Mouse (Mus musculus) gonadal fat pad, adult 2 months (tissue): Measurements from ENCODE around the gene Pla2g2d. TPM values are rescaled to one million over a fixed set of nuclear protein-coding genes. Genes with fewer than 3 reads are reported as not detected.

ENCODE experiments used
- DNase-seq: peaks from one replicate; pipeline ENCODE4 v3.0.0-alpha.2; 2012; ENCODE audit warnings: low read depth
- polyA plus RNA-seq: library from polyadenylated mRNA; depleted of rRNA; stranded (reverse); fragments of >200 nt; gene quantifications from 2 replicates; pipeline ENCODE4 v1.2.3, GENCODE M21; 2012; rRNA removed

Pla2g2d gene
- 5.6 and 9.2 TPM in 2 replicates for polyA plus RNA-seq

DNA sequence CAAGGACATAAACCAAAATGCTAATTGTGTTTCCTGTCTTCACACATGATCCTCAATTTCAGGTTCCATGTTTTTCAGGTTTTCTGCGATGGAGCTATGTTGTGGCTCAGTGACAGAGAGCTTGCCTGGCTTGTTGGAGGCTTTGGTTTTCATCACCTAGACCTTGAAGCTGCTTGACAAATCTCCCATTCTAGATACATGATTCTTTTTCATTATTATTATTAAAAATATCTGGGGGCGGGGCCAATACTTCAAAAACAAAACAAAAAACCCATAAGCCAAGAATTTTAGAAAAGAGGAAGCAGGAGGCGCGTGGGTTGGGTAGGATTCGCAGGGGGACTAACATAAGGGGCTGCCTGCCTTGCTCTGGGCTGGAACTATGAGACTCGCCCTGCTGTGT lies at the start of gene Pla2g2d:
Gene Pla2g2d (plus strand): TSS at position 301 of the 400 bp plus-strand sequence.
- DNase-seq = no peak

- no peak for DNase-seq
Measured at GRCm38 (mm10) chr4:138725751-138726150, 49.8 kb upstream of the Pla2g2d start.

- DNase-seq = no peak
Measured at GRCm38 (mm10) chr4:138729018-138729703, 46.4 kb upstream of the Pla2g2d start.

GRCm38 (mm10) chr4:138734105-138734504 lies 41.4 kb upstream of the Pla2g2d start:
- DNase-seq = no peak

DNA sequence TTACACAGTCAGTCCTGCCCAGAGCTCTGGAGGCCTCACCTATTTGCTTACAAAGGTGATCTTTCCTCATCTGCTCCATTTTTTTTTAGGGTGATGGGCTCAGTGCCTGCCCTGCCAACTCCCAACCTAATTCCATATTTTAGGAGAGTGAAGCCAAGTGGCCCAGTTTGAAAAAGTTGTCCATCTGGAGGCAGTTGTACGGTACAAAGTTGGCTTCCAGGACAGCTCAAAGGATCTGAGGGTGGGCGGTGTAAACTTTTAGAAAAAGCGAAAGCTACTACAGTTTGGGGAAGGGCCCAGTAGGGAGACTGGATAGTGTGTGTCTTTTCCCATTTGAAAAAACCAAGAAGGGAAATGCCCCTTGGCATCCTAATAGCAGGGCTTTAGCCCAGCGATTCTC lies 40.7 kb upstream of the Pla2g2d start:
- DNase-seq = no peak

- DNase-seq = no peak
Measured at GRCm38 (mm10) chr4:138737031-138737430, 38.5 kb upstream of the Pla2g2d start, which contains the start of gene Ubxn10. Ubxn10 (minus strand) TSS chr4:138737167.

DNA sequence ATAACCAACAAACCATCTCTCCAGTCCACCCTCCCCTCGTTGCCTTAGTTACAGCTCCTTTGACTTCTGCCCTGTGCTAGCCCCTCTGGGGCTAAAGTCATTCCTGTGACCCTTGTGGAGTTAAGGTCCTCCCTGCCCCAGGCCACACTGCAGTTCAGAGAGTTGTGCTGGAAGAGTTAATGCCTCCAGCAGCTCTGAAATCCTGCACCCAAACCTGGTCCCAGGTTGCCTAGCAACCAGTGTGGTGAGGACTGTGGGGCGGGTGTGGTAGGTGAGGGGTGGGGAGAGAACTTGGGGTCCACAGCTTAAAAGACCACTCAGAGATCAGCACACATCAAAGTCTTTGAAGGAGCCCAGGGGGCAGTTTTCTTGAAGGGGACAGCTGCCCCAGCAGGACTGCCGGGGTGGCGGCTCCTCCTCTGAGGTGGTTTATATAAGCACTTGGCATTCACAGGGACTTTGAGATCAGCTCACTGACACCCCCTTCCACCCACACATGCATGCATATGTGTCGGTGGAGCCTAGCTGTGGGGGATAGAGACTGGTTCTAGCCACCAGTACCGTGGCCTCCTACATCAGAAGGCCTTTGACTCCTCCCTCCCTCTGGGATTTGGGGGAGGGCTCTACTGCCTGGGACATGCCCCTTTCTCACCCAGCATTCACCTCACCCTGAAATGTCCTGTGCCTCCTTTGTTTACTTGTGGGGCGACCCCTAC lies 36.2 kb upstream of the Pla2g2d start:
- DNase-seq = no peak

DNA sequence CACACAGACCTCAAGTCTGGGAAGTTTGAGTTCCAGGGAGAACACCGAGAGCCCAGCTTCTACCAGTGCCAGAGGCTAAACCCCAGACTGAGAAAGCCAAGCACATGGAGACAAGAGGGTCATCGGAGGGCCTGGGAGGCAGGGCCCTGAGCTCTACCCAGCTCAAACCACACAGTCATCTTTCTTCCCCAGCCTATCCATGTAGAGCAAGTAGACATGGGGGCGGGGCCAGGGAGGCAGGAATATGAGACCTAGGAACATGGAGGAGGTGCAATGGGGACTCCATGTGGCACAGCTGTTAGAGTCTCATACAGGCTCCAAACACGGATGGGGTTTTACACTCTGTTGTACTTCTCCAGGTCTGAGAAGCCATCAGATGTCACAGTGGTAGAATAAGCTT lies 29.7 kb upstream of the Pla2g2d start:
- no peak for DNase-seq

DNA sequence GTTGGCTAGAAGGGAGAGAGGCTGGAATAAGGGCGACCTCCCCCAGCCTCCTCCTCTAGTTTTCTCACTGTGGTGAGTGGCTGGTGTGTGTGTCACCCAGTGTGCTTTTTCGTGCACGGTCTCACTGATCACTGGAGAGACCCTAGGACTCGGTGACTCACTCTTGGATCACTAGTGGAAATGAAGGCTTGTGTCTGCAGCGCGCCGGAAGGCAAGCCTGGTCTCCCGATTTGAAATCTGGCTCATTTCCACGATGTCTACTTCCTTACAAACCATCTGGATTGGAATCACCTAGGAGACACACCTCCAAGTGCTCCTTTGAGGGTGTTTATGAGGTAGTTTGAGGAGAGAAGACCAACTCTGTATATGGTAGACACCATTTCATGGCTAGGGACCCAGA lies 28.7 kb upstream of the Pla2g2d start:
- no peak for DNase-seq

GRCm38 (mm10) chr4:138747851-138748250 lies 27.7 kb upstream of the Pla2g2d start:
- no peak for DNase-seq

DNA sequence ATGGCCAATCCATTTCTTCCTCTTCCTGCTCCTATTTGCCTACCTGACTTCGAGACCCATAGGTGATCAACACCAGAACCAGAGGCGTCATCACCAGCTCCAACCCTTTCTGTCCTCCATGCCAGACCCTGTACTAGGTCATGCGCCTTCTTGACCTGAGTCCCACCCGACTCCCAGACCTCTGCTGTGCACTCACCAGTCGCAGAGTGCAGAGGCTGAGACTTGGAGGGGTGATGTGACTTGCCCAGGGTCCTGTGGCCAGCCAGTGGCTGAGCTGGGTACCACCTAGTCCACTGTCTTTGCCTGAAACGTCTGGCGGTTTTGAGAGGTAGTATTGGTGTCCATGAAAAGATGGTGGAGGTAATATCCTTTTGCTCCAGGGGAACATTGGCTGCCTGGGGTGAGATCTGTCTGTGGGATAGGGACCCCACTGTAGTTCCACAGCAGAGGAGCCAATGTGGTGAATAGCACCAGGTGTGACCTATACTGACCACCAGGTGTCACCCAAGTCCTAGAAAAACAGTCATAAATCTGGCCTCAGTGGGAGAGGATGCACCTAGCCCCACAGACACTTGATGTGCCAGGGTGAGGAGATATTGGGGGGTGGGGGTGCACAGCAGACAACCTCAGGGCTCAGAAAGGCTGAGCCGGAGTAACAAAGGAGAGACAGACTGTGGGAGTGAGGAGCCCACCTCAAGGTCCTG lies 27.0 kb upstream of the Pla2g2d start:
- DNase-seq = no peak

DNA sequence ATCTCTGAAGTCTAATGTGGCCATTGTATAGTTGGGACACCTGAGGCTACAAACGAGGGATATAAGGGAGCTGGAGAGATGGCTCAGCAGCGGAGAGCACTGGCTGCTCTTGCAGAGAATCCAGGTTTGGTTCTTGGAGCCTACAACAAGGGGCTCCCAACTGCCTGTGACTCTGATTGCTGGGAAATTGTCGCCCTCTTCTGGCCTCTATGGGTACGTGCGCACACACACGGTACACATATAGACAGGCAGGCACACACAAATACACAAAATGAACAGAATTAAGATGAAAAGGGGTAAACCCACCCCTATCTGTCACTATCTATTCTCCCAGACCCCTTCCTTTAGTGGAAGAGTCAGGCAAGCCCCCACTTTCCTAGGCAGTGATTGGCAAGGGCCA lies 22.9 kb upstream of the Pla2g2d start:
- DNase-seq = no peak

DNA sequence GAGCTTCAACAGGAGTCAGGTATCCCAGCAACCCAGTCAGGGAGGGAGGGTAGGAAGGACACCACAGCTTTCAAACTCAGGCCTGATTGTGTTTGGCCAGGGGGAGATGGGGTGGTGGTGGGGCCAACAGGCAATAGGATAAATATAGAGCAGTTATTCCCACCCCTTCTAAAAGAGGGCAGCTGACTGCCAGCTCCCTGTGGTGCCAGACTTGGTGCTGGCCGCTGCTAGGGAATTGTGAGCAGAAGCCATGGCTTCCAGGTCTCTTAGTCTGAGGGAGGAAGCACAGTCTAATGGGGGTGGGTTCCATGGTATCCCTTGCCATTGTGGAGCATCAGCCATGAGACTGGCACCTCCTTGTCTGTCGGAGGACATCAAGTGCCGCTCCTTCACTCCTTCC lies 21.9 kb upstream of the Pla2g2d start:
- no peak for DNase-seq

DNA sequence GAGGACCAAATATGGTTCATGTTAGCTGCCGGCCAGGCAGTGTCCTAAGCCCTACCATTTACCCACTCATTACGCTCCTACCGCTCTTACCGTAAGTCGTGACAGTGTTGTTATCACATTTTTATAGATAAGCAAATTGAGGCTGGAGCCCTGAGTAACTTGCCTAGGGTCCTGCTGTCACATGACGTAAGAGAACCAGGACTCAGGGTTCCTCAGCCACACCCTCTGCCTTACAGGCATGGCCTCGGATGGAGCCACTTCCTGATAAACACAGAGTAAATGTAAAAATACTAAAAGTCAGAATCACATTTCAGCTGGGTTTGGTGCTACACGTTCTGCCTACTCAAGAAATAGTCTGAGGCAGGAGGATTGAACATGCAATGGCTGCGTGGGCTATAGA lies 21.1 kb upstream of the Pla2g2d start:
- no peak for DNase-seq

DNA sequence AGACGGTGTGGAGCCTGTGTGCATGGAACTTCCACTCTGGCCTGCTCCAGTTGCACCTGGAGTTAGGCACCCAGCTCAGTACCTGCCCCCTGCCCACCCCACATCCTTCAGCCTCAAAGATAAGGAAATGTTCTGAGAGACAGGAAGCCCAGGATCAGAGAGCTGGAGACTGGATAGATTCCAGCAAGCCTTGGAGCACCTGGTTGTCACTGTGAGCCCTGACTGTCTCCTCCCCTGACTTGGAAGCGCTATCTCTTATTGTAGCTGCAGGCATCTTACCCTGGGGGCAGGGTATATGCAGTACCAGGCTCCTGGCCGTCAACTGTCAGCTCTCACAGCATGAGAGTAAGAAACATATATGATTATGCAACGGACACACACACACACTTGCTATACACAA lies 20.1 kb upstream of the Pla2g2d start:
- DNase-seq = no peak

GRCm38 (mm10) chr4:138755983-138756382 lies 19.6 kb upstream of the Pla2g2d start:
- DNase-seq = no peak

- no peak for DNase-seq
Measured at GRCm38 (mm10) chr4:138757416-138757815, 18.1 kb upstream of the Pla2g2d start, which contains the start of gene Pla2g2f. Pla2g2f (minus strand) TSS chr4:138757626.

DNA sequence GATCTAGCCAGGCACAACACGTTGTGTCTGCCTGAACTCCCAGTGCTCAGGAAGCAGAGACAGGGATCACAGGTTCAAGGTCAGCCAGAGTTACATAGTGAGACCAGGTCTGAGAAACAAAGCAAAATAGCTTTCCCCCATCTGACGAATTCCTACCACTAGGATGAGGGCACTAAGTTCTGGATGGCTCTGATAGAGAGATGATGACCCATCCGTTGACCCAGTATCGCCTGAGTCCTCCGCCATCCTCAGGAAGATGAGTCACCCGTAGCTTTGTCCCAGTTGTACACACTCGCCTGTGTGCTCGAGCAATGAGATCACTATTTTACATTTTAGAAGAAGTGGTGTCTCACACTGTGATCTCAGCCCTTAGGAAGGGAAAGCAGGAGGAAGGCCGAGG lies 13.3 kb upstream of the Pla2g2d start:
- DNase-seq = no peak

- DNase-seq = no peak
Measured at GRCm38 (mm10) chr4:138771970-138772369, 3.6 kb upstream of the Pla2g2d start.

GRCm38 (mm10) chr4:138772386-138772785 lies 3.1 kb upstream of the Pla2g2d start:
- no peak for DNase-seq

DNA sequence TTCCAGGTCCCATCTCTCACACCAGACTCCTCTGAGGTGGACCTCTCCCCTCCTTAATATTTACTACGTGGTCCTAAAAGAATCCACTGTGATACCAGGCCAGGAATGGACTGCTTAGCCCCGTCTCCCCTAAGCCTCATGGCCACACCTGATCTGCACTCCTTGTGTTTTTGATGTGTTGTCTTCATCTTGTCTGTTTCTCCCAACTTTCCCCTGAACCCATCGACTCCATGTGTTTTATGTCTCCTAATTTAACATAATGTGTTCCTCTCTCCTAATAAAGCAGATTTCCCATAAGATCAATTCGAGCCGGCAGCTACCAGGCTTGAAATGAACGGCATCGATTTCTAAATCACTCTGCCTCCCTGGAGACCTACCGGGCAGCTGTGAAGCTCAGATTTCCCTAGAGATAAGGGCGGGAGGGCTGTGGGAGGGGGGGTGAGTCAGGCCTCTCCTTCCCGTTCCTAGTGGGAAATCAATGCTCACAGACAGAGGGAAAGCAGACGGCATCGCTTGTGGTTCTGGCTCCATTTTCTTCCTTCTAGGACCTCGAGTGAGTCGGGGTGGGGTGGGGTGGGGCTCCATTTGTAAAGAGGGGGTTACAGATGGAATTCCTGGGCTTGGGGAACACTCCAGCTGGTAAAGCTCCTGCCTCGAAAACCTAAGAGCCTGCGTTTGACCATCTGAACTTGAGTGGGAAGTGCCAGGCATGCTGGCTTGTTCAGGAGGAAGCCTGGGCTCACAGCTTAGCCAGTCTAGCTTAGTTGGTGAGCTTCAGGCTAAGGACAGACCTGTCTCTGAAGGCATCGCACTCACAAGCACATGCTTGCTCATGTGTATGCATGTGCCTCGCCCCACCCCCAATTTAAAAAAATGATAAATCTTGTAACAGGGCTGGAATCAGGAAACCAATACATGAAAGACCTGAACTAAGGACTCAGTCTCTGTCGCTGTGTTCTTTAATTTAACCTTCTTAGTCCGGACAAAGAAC lies 2.2 kb downstream of the Pla2g2d start:
- no peak for DNase-seq
